Mouse (Mus musculus): ENCODE measurements at regions not wholly inside any gene's neighbourhood (a gene's known extent, or its start where the extent isn't known, plus 50 kb on each side); places are given as distances from the start of the nearest gene placed in this dataset.

DNA sequence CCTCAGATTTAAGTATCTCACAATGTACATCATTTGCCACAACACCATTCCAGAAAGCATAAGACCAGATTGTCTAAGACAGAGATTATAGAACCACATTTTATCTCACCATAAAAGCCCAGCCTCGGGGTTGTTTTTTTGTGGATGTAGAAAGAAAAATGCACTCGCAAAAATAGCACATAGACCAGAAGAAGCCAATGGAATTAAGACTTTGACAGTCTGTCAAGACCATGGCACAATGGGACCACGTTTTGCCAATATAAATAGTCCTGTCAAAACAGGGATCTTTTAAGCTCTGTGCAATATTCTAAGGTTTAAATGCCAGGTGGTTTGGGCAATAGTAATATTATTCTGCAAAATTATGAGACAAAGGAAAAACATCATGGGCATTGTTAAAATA, 547.3 kb downstream of the Adgrl2 start:
- DNase-seq (ENCODE audit: low spot score in 2 of 2), result no peak

DNA sequence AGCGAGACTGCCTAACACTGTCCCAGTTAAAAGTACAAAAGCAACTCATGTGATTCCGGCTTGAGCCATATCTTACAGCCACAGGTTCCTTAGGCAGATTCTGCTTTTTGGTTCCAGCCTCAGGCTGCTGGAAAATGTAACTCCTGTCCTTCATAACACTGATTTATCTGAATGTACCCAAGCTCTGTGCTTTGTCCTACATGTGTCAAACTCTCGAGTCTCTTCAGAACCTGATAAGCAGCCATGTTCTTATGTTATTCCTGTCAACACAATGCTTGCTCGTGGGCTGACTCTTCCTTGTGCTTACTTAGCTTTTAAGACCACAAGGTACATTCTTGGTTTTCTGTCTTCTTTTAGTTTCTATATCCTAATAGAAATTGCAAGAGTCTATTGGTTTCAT, 556.3 kb downstream of the Adgrl2 start:
- DNase-seq (ENCODE audit: low spot score in 2 of 2), result no peak

DNA sequence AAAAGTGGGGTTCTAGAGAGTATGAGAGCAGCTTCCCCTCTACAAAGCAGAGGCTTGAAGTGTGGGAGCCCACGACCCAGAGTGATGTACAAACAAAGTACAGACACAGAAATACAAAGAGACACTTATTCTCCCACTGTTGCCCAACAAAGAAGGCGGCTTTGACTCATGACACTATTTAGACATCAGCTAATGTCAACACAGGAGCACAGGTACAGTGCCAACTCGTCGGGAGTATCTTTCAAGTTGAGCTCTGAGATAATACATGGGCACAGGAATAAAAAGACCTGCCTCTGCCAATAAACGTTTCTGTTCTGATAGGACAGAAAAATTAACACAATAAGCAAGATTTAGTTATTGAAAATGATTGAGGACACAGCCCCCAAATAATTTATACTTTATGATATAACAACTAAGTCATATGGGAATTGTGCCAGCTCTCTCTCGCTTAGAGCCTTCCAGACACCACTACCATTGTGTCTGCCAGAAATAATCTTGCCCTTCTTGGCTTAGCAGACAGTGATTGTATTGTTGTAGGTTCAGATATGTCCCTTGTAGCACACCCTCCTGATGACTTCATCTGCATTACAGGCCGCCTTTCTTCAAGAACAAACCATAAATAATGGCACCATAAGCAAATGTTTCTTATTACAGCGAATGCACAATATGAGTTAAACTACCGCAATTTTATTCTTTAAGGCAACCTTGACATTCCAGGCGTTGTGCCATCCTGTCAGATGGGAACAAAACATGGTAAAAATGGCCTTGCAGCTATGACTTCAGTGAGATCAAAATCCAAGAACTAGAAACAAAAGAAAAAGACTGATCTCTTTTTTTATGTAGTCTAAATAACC, 561.1 kb downstream of the Adgrl2 start:
- no peak for DNase-seq (ENCODE audit: low spot score in 2 of 2)

DNA sequence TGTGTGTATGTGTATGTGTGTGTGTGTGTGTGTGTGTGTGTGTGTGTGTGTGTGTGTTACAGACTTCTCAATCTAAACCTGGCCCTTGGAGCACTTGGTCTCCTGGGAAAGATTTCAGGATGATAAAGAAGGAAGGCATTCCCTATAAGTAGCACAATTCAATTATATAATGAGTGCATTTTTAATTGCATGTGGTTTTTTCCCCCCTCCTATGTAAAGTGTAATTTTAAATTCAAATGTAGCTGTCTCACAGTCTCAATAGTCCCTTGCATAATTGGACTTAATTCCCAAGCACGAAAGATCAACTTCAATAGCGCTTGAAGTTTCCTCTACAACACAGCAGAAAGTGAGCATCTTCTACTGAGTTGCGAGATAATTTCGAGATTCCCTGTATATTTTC, 566.3 kb downstream of the Adgrl2 start:
- DNase-seq (ENCODE audit: low spot score in 2 of 2), result no peak

DNA sequence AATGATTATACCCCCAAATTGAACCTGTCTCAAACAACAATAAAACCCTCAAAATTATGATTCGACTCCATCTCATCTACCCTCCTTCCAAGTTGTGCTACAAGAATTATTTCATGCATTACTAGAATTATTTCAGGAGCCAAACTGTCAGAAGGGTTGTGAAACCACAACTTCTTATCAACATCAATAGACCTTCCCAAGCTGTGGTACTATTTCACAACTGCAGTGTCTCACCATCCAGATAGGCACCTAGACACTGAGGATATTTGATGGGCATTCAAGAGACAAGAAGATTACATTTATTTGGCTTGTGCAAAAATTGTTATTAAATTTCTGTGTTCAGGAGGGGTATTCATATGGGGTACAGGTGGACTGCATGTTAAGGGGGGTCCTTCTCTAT, 567.0 kb downstream of the Adgrl2 start:
- DNase-seq (ENCODE audit: low spot score in 2 of 2), result no peak

DNA sequence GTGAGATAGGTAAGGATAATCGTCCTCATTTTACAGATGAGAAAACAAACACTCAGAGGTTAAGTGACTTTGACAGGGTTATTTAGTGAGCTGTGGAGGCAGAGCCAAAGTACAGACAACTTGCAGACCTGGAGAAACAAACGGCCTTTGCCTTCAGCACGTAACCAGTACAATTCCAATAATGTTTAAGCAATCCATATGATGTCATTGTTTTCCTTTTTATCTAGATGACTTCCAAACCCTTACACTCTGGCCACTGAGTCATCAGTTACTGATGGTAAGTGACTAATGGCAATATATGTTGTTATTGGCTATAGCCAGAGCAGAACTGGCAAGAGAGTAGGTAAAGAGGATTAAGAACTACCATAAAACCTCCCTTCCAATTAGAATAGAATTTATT, 567.6 kb downstream of the Adgrl2 start:
- DNase-seq (ENCODE audit: low spot score in 2 of 2), result no peak

DNA sequence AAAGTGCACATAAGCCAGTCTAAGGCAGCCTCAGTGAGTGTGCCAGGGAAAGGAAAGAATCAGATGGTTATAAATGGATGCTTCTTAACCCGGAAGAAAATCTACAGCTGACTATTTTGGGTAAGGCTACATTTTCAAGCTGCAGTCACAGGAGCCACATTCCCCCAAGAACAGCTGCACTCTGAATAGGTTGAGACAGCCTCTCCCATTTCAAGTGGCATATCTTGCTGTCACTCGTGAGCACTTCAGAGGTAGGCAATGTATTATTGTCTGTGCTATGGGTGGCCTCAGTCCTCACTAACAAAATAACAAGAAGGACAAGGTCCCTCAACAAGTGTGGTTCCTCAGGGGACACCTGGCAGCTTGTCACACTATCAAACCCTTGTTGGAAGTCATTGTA, 568.1 kb downstream of the Adgrl2 start:
- no peak for DNase-seq (ENCODE audit: low spot score in 2 of 2)

DNA sequence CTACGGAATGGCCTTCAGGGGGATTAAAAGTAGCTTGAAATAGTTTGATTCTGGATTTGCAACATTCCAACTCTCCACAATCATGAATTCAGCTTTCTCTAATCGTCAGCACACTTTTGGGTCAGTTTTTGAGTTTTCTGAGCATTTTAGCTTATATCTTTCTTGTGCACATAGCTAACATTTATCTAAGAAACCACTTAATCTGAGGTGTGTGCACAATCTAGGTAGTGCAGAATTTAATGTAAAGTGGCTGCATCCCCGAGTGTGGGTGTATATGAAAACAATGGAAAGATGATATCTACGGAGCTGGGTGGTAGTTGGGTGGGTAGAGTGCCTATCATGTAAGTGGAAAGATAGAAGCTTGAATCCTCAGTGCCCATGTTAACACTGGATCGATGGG, 570.1 kb downstream of the Adgrl2 start:
- DNase-seq (ENCODE audit: low spot score in 2 of 2), result no peak

DNA sequence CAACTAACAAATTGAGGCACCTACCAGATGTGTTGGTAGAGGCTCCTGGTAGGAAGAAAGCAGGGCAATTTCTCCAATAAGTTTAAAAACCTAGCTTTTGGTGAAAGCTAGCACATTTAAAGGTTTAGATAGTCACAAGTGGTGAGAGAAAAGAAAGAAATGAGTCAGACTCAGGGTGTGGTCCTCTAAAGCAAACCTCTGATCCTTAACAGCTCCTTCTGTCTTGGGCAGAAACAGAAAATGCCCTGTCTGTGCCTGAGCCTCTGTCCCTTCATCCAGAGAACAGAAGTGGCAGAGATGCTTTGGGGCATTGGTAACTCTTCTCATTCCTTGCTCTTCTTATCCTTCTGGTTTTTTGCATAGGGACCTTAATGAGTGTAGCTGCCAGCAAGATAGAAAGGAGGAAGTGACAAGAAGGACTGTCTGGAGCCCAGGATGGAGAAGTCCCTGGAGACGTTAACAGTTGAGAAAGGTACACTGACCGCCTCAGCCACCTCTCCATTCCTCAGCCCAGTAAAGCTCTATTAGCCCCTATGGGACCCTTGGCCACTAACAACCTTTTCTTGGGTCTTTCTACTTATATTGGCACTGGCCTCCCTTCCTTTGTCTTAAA, 570.8 kb downstream of the Adgrl2 start:
- DNase-seq (ENCODE audit: low spot score in 2 of 2), result no peak

DNA sequence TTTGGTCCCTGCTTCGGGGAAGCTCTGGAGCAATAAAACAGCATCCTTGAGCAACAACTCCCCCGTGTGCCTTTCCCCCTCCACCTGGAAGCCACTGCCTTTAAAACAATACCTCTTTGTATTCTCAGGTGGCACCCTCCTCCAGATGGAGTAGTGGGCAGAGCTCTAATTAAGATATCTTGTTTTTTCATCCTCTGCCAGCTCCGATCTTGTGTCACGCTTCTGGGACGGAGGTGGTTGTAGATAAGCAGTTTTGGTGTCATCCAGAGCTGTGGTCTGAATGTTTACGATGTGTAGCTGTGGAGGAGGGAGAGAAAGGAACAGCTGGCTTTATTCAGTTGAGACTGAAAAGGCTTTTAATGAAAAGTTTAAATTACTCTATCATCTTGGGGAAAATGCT, 572.3 kb downstream of the Adgrl2 start:
- DNase-seq (ENCODE audit: low spot score in 2 of 2), result no peak

DNA sequence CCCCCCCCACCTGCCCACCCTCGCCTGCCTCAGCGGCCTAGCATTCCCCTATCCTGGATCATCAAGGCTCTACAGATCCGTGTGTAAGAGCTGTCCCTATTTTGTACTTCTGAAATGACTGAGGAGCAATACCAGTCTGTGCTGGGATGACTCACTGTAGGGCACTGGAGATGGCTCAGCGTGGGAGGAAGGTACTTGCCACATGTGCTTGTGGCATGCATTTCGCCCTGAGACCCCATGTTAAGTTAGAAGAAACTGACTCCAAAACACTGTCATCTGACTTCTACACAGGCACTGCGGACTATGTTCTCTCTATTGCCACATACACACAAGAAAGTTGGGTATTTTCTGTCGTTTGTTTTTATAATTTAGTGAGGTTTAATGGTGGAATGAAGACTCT, 574.9 kb downstream of the Adgrl2 start:
- no peak for DNase-seq (ENCODE audit: low spot score in 2 of 2)

DNA sequence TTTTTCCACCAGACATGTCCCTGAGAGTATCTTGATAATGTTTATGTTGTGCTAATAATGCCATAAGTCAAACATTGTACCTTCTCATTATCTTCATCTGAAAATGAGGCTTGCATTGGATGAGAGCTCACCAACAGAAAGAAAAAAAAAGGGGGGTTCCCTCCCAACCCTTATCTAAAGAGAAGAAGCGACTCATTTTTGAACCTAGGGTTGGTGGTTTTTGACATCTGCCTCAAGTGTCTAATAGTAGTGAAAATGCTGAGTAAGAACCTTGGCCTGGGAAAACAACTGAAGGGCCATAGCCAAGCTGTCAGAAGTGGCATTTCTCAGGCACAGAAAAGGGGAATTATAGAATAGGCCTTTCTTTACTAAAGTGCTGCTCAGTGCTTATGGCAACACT, 577.3 kb downstream of the Adgrl2 start:
- no peak for DNase-seq (ENCODE audit: low spot score in 2 of 2)

DNA sequence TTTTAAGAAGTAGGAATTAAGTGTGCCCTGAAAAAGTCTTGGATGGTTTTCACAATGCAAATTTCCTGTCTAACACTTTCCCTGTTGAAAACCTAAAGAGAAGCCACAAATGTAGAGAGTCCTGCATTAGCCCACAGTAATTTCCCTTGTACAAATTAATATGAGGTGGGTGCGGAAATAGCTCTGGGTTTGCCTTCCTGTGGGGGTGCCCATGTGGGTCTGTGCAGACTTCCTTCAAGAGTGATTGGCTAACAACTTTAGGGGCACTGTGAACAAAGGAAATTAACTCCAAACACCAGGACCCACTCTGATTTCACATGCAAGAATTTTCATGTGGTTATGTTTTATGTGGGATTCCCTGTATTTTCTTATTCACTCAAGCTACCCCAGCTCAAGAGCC, 578.2 kb downstream of the Adgrl2 start:
- DNase-seq (ENCODE audit: low spot score in 2 of 2), result no peak

DNA sequence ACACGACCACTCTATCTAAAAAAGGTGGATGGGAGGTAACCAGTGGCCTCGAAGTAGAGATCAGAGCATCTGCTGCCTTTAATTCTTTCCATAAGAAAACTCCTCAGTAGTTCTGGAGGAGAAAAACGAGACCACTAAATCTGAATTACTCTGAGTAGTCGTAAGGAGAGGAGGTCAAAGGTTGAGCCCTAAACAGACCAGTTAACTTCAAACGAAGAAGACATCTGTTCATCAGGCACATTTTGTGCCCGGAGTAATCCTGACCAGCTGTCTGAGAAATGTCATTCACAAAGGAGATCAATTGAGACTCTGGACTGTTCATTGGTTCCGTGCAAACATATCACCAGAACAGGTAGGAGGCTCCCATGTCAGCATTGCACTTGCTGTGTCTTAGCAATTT, 592.0 kb downstream of the Adgrl2 start:
- no peak for DNase-seq (ENCODE audit: low spot score in 2 of 2)

DNA sequence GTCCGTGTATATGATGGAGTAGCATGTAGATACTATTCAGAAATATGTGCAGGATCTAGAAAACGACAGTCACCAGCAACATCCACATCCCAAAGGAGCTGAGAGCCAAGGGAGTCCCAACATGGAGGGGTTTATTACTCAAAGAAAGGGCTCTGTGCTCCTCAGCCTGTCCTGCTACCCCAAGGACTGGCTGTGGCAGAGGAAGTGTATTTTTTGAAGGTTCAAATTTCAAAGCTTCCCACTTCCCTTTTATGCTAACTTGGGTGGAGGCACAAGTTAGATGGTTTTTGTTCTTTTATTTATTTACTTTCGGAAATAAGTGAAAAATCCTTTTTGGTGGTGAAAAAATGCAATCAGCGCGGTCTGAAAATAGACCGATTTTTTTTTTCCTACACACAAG, 602.8 kb downstream of the Adgrl2 start:
- DNase-seq (ENCODE audit: low spot score in 2 of 2), result no peak

DNA sequence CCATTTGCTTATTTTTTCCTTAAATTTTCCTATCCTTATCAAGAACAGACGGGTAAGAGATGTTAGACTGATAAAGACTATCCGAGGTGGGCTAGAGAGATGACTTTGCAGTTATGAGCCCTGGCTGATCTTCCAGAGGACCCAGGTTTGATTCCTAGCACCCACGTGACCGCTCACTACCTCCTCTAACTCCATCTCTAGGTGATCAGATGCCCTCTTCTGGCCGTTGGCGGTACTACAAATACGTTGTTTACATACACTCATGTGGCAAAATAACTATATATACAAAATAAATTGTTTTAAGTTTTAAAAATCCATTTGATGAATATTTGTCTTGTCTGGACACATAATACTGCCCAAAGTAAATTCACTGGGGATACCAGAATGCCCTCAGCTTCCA, 604.6 kb downstream of the Adgrl2 start:
- no peak for DNase-seq (ENCODE audit: low spot score in 2 of 2)

DNA sequence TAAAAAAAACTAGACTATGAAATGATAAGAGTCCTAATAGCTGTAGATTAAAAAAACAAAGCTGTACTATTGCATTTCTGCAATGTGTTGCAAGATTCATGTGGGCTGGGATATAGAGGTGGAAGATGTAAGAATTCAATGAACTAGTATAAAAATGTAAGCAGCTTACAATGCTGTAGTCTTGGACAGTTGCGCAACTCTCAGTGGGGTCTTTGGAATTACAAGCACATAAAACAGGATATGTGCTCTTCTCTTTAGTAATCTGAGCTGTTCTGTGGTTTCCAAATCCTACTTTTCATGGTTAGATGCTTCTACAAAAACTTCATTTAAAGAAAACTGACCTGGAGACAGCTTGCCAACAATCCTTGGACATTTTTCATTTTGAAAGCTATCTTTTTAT, 609.3 kb downstream of the Adgrl2 start:
- no peak for DNase-seq (ENCODE audit: low spot score in 2 of 2)

DNA sequence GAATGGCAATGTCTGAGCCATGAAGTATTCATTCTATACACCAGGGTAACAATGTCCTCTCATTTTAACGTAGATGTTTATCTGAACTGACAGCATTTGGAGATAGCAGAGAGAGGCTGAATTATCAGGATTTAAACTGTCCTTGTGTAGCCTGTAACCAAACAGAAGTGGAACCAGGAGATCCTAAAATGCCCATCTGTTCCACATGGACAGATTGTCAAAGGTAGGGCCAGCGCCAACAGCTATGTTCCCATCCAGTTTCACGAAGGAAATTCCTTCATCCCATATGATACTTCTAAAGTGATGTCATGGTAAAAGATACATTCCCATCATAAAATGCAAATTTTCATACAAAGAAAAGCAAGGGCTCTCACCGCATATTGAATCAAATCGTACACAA, 627.0 kb downstream of the Adgrl2 start:
- no peak for DNase-seq (ENCODE audit: low spot score in 2 of 2)

DNA sequence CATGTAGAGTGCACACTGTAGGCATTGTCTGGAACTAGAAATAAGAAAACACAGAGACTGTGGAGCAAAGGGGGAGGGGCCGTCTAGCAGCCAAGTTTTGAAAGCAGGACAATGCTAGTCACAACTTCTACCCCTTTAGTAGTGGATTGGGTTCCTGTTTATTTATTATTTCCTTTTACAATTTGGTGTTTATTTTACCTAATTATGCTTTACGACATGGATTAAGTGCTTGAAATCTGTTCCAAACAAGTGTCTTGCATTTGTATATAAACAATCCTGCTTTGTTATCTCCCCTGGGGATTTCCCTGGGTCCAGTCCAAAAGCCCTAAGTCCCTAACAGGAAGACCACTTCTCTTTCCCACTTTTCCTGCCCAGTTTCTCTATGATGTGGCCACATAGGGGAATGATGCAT, 627.9 kb downstream of the Adgrl2 start:
- no peak for DNase-seq (ENCODE audit: low spot score in 2 of 2)

DNA sequence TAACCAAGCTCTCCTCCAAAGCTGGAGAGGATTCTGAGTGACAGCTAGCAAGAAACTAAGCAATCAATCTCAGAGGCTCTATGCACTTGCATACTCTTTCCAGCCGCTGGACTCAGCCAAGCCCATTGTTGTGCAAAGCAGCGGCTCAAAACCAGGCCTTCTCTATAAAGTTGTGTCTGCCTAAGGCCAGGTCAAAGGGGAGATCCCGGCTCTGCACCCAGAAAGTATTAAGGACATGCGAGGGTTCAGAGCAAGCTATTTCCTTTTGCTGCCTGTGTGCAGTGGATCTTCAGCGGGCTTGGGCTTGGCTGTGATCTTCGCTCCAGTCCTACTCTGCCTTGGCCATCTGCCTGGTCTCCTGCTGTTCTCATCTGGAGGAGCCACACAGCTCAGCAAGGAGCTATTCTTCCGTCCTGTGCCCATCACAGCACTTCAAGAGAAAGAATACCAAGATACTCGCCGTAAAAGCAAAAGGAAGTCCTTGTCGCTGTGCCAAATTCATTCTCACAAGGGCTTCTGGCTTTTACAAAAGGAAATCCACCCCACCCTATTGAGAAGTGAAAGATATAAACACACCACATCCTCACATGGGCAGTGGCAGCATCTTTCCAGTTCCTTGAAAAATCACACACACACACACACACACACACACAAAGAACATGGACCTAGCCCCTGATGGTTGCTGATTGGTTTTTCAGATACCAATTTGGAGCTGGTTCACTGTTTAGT, 646.6 kb downstream of the Adgrl2 start:
- peak; percentile 46 to 65 for DNase-seq (ENCODE audit: low spot score in 2 of 2)

DNA sequence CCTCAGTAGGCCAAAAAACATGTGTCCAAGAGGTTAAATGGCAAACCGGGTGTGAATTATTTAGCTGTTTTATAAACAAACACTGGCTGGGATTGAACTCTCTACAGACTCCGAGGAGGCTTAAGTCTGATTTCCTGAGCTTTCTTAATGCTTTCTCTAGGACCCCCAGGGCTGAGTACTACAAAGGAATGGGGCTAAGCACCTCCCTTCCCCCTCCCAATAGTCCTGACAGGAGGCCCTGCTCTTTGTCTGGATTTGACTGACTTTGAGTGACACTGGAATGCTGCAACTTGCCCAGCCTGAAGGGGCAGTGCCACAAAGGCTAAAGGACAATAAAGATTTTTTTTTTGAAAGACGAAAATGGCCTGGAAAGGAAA, 647.1 kb downstream of the Adgrl2 start:
- DNase-seq (ENCODE audit: low spot score in 2 of 2), result no peak

DNA sequence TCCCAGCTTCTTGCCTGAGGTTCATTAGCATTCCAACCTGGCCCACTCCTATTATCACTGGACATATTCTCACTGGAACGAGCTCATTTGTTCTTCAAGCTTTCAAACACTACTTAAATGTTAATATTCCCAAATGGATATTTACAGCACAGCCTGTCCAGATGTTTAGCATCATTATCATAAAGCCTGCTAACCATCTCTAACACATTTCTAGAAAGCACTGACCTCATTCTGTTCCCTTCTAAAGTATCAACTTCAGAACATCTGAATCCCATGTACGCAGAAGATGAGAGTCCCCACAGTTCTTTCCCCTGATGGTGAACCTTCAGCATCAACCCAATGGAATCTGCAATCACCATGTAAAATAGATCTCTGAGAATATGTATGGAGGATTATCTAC, 651.1 kb downstream of the Adgrl2 start:
- no peak for DNase-seq (ENCODE audit: low spot score in 2 of 2)

DNA sequence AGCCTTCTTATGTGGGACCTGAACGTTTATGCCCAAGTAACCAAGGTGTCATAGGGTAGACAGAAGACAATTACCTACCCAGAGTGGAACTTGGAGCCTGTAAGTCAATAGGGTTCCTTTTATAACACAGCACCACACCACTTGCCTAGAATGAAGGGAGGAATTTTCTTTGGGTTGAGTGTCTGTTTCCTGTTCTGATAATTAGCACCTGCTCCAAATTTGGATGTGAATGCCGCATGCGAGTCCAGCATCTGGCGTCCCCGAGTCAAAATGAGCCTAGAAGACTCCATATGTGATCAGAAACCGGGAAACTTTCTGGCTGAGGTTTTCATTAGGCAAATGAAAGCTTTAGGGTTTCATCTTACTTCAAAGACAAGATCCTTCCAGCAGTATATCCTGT, 653.7 kb downstream of the Adgrl2 start:
- no peak for DNase-seq (ENCODE audit: low spot score in 2 of 2)

Measured in right cerebral cortex, postnatal 10 days (tissue).